Mouse (Mus musculus) lung, postnatal 0 days (tissue): ENCODE results near the gene Sema3f.

ENCODE experiments used
- CTCF ChIP-seq: IDR thresholded peaks from 2 replicates; pipeline ENCODE4 v1.5.1; 2016; ENCODE audit warnings: antibody characterized with exemption, mild to moderate bottlenecking
- EP300 ChIP-seq: IDR thresholded peaks from 2 replicates; pipeline ENCODE4 v1.6.1; 2016; ENCODE audit warnings: antibody characterized with exemption, mild to moderate bottlenecking, control low read depth

GRCm38 (mm10) chr9:107679501-107679900 is 30.8 kb downstream of the Sema3f start, which contains the start of gene Gnat1:
- TF ChIP-seq CTCF: no peak
- no peak for TF ChIP-seq EP300
